Mouse (Mus musculus) gastrocnemius, postnatal 4 days (tissue): ENCODE data around the gene Jag1. TPM values are rescaled to one million over a fixed set of nuclear protein-coding genes. Genes with fewer than 3 reads are reported as not detected.

Experiments
- DNase-seq, 2 experiments: peaks; one replicate each; pipeline ENCODE4 v3.0.0; 2021 to 2022; ENCODE audit warnings: low spot score in 2 of 2, mixed read lengths in 2 of 2
- total RNA-seq, 2 experiments: library from RNA; stranded (reverse); gene quantifications; 2 replicates each; pipeline ENCODE4 v1.2.3; 2021

Gene Jag1
- total RNA-seq, 2 experiments from 2014 or later, result 22.1 to 25.5 TPM

DNA sequence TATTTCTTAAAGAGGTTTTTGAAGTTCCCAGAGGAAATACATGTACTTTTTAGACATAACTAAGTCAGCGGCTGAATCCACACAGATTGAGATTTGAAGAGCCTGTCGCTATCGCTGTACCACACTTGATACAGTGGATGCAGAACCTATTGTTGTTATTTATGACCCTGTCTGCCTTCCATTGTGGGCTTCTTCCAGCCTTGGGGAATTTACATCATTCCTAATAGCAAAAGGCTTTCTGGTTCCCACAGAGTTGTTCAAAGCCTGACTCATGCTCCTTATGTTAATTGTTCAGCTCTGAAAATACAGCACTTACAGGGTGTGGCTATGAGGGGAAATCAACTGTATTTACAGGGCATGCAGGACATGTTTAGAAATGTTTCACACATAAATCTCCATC, 51.9 kb downstream of the Jag1 start:
- no peak for DNase-seq

DNA sequence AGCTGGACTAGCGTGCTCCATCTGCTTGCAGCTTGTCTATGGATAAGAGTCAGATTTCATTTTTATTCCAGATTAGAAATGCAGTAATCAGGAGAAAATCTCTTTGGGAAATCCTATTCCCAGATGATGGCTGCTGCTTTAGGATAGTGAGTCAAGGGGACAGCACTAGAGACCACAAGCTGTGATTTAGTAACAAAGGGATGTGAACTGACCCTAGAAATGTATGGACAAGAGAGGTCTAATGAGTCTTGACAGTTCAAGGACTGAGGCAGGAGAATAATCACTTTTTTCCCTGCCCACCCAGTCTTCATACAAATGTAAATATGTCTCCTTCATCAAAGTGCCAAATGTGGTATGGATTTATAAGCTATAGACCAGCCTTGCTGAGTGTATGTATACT, 52.6 kb downstream of the Jag1 start:
- no peak for DNase-seq

DNA sequence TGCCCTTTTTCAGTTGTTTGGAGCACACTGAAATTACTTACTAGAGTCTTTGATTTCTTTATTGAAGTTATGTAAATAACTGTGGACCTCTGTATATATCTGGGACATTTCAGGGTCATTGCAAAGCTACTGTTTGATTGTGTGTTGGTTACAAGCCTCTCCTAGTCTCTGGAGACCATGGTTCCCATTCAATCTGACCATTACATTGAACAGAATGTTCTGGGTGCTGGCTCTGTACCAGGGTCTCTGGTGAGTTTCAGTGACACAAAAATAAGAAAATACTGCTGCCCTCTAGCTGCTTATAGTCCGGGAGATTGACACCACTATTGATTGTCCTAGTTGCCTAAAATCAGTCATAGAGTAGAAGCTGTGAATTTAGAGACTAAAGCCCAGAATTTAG, 66.5 kb downstream of the Jag1 start:
- no peak for DNase-seq

DNA sequence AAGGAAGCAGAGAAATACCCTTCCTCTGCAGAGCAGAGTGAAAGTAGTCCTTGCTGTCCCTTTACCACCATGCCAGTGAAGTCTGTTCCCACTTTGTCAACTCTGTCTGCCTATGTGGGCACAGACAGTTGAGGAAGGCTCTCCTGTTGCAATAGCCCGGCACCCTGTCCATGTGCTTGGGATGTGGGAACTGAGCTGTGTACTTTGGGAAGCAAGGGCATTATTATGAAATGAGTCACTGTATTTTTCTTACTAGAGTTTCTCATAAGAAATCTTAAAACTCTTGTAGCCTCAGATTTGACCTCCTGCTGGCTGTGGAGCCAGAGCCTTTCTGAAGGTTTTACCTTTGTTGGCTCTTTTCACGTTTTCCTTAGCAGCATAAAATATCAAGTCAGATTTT, 67.1 kb downstream of the Jag1 start:
- no peak for DNase-seq

DNA sequence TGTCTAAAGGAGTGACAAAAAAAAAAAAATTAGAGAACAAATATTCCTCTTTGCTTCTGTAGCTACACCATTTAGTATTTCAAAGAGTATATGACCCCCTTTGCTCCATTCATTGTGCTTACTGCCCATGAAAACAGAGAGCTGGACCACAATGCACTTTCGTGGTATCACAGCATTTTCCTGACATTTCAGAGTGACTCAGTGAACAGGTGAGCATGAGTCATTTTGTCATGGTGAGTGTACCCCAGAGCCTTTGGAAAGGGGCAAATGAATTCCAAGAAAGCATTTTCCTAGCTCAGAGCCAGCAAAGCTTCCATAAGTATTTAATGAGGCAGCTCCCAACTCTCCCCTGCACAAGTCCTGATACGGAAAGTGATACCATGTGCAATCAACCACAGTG, 72.3 kb downstream of the Jag1 start:
- DNase-seq, result no peak

Other genes starting within 250 kb of the Jag1 start
- 10 to 100 TPM; 10.5 to 24.1 TPM for gene AL731706.2, start 231.0 kb downstream of the Jag1 start, total RNA-seq
- 1 to 10 TPM; 3.9 to 4.2 TPM for gene Slx4ip, start 225.4 kb downstream of the Jag1 start, total RNA-seq
- gene AL731706.1, start 225.3 kb downstream of the Jag1 start, total RNA-seq, result 10 to 100 TPM; 12.6 to 14.9 TPM
- 10 to 100 TPM; 20.5 to 22.7 TPM for gene Mkks, start 225.3 kb downstream of the Jag1 start, total RNA-seq